Mouse (Mus musculus) lung, postnatal 0 days (tissue): Measurements from ENCODE around the gene Fkbp14. TPM values are rescaled to one million over a fixed set of nuclear protein-coding genes. Genes with fewer than 3 reads are reported as not detected.

ENCODE experiments used
- ATAC-seq: fragments of 200-750 bp; cut with Nextera tagmentation; 2 replicates; pipeline ENCODE4 v1.8.0; 2017; ENCODE audit warnings: moderate library complexity
- DNase-seq: peaks from one replicate; pipeline ENCODE4 v3.0.0-alpha.2; 2016; ENCODE audit warnings: low spot score
- H3K27ac ChIP-seq: fragments of 300-500 bp; sonication (generic); 2 replicates; pipeline ENCODE4 v1.5.1; 2014; ENCODE audit warnings: antibody characterized with exemption, mild to moderate bottlenecking, low read length, mixed read lengths
- H3K27me3 ChIP-seq: fragments of 300-500 bp; sonication (generic); replicated peaks from 2 replicates; pipeline ENCODE4 v1.6.1; 2014; ENCODE audit warnings: low read length, mixed read lengths; ENCODE audit not compliant: insufficient read depth
- H3K36me3 ChIP-seq: fragments of 300-500 bp; sonication (generic); 2 replicates; pipeline ENCODE4 v1.6.1; 2014; ENCODE audit warnings: low read length, mixed read lengths; ENCODE audit not compliant: insufficient read depth
- H3K4me1 ChIP-seq: fragments of 300-500 bp; sonication (generic); 2 replicates; pipeline ENCODE4 v1.6.1; 2014; ENCODE audit warnings: antibody characterized with exemption, low read depth, low read length, mixed read lengths; ENCODE audit not compliant: insufficient read depth
- H3K4me2 ChIP-seq: fragments of 300-500 bp; sonication (generic); replicated peaks from 2 replicates; pipeline ENCODE4 v1.6.1; 2014; ENCODE audit warnings: low read depth, mild to moderate bottlenecking, low read length, moderate library complexity, mixed read lengths
- H3K4me3 ChIP-seq: fragments of 300-500 bp; sonication (generic); 2 replicates; pipeline ENCODE4 v1.5.1; 2014; ENCODE audit warnings: low read depth, low read length
- H3K9ac ChIP-seq: fragments of 300-500 bp; sonication (generic); replicated peaks from 2 replicates; pipeline ENCODE4 v1.6.1; 2014; ENCODE audit warnings: low read depth, mild to moderate bottlenecking
- H3K9me3 ChIP-seq: fragments of 300-500 bp; sonication (generic); 2 replicates; pipeline ENCODE4 v1.6.1; 2016; ENCODE audit warnings: low read length, mixed read lengths
- CTCF ChIP-seq: IDR thresholded peaks from 2 replicates; pipeline ENCODE4 v1.5.1; 2016; ENCODE audit warnings: antibody characterized with exemption, mild to moderate bottlenecking
- EP300 ChIP-seq: IDR thresholded peaks from 2 replicates; pipeline ENCODE4 v1.6.1; 2016; ENCODE audit warnings: antibody characterized with exemption, mild to moderate bottlenecking, control low read depth
- WGBS: fragments of 180-500 bp; shearing (Covaris S2); extraction: QIAGEN DNeasy Blood & Tissue Kit; methylation state at CpG from one replicate; pipeline ENCODE4 v1.1.7; 2014; 5-methylcytosine and 5-hydroxymethylcytosine counted together
- polyA plus RNA-seq: library from polyadenylated mRNA; unstranded; fragments of >200 nt; fragmentation: Nextera tagmentation; extraction: Ambion mirVana; gene quantifications from 2 replicates; pipeline ENCODE4 v1.2.1, GENCODE M21; 2015

Fkbp14 gene
- polyA plus RNA-seq, 1 experiment from 2014 or later, result 16.1 TPM

- Histone ChIP-seq H3K4me2 (peak overlapping the region; percentile 62), H3K36me3 (no peaks in the 10 kb centered on the region), H3K9ac (peak overlapping the region; percentile 13), H3K9me3 (no peaks in the 10 kb centered on the region), H3K4me1 (peaks cover 7% of the 10 kb centered on the region; the same call in 1 of the 2 replicates), H3K27me3 (no peaks in the 10 kb centered on the region), H3K27ac (peak overlapping the region; percentile 57), H3K4me3 (peak overlapping the region; percentile 41)
- DNase-seq (peak; percentile 96), ATAC-seq (peak; percentile 85)
- TF ChIP-seq EP300 (peak; percentile 39; the same call in 1 of the 2 replicates), CTCF (peak; percentile 41)
- under 1% methylated on average over 20 of the region's 20 CpGs for WGBS
These were observed 4.1 kb downstream of the Fkbp14 start for GRCm38 (mm10) chr6:54592938-54593535.

DNA sequence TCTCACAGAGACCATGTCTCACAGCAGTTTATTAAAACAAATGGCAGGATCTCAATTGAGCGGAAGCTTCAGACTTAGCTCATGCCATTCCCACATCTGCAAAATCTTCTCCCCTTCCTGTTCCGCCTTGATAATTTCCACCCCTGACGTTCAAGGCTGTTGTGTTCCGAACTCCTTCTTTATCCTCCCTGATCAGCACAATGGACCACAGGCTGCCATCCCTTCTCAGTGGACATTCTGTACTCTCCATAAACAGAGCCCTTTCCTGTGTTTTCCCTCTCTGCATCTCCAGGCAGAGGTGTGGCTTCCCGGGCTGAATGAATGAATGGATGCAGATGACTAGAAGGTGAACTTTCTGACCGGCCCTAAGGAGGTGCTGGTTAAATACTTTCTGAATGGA, 5.3 kb downstream of the Fkbp14 start:
- H3K4me1 ChIP-seq, result peaks cover 7% of the 10 kb centered on the region; the same call in 1 of the 2 replicates
- ATAC-seq (peak; percentile 8; the same call in 1 of the 2 replicates), DNase-seq (peak; percentile 44)
- TF ChIP-seq CTCF (no peak), EP300 (peak; percentile 91)
- peak overlapping the region; percentile 22 for H3K4me2 ChIP-seq
- H3K27me3 ChIP-seq, result no peaks in the 10 kb centered on the region
- H3K27ac ChIP-seq, result no peak overlapping the region
- no peaks in the 10 kb centered on the region for H3K9me3 ChIP-seq
- H3K9ac ChIP-seq, result no peak overlapping the region
- 31% methylated on average over 6 of the region's 6 CpGs for WGBS
- no peak overlapping the region for H3K4me3 ChIP-seq
- H3K36me3 ChIP-seq, result no peaks in the 10 kb centered on the region

- Histone ChIP-seq H3K4me1 (0 out of 2 replicates have a peak, but pooled peaks cover 1% of the 10 kb centered on the region), H3K4me3 (no peak overlapping the region), H3K9me3 (no peaks in the 10 kb centered on the region), H3K4me2 (no peak overlapping the region), H3K9ac (no peak overlapping the region), H3K36me3 (no peaks in the 10 kb centered on the region), H3K27ac (no peak overlapping the region), H3K27me3 (no peaks in the 10 kb centered on the region)
- WGBS, result 78% methylated on average over 2 of the region's 2 CpGs
- DNase-seq, result no peak
- ATAC-seq, result no peak
- TF ChIP-seq EP300, result no peak
- no peak for TF ChIP-seq CTCF
These were observed 6.4 kb downstream of the Fkbp14 start for GRCm38 (mm10) chr6:54590691-54591090.

GRCm38 (mm10) chr6:54588212-54588611, 8.9 kb downstream of the Fkbp14 start:
- Histone ChIP-seq H3K27ac (no peak overlapping the region), H3K36me3 (no peaks in the 10 kb centered on the region), H3K4me1 (no peaks in the 10 kb centered on the region), H3K27me3 (no peaks in the 10 kb centered on the region), H3K9ac (no peak overlapping the region), H3K4me2 (no peak overlapping the region), H3K4me3 (no peak overlapping the region), H3K9me3 (no peaks in the 10 kb centered on the region)
- ATAC-seq, result no peak
- no peak for DNase-seq
- TF ChIP-seq CTCF (no peak), EP300 (no peak)
- 76% methylated on average over 1 of the region's 1 CpGs for WGBS

GRCm38 (mm10) chr6:54587683-54588082, 9.4 kb downstream of the Fkbp14 start:
- Histone ChIP-seq H3K9me3 (no peaks in the 10 kb centered on the region), H3K4me2 (no peak overlapping the region), H3K4me3 (no peak overlapping the region), H3K4me1 (no peaks in the 10 kb centered on the region), H3K9ac (no peak overlapping the region), H3K27me3 (no peaks in the 10 kb centered on the region), H3K36me3 (no peaks in the 10 kb centered on the region), H3K27ac (no peak overlapping the region)
- WGBS, result 69% methylated on average over 4 of the region's 4 CpGs
- TF ChIP-seq CTCF (no peak), EP300 (no peak)
- ATAC-seq (no peak), DNase-seq (no peak)

- ATAC-seq, result no peak
These were observed 10.2 kb downstream of the Fkbp14 start for GRCm38 (mm10) chr6:54586911-54587310.

More at GRCm38 (mm10) chr6:54586911-54587310, 10.2 kb downstream of the Fkbp14 start:
- no peaks in the 10 kb centered on the region for H3K9me3 ChIP-seq
- WGBS, result 77% methylated on average over 8 of the region's 8 CpGs
- H3K36me3 ChIP-seq, result 0 out of 2 replicates have a peak, but pooled peaks cover 4% of the 10 kb centered on the region
- H3K4me1 ChIP-seq, result no peaks in the 10 kb centered on the region
- DNase-seq, result no peak
- no peak overlapping the region for H3K4me3 ChIP-seq
- no peaks in the 10 kb centered on the region for H3K27me3 ChIP-seq
- no peak for TF ChIP-seq EP300
- no peak for TF ChIP-seq CTCF
- H3K27ac ChIP-seq, result no peak overlapping the region
- no peak overlapping the region for H3K4me2 ChIP-seq
- H3K9ac ChIP-seq, result no peak overlapping the region
